Comparison of ENCODE assay signal across 14 mouse cellular contexts in the genomic region with DNA sequence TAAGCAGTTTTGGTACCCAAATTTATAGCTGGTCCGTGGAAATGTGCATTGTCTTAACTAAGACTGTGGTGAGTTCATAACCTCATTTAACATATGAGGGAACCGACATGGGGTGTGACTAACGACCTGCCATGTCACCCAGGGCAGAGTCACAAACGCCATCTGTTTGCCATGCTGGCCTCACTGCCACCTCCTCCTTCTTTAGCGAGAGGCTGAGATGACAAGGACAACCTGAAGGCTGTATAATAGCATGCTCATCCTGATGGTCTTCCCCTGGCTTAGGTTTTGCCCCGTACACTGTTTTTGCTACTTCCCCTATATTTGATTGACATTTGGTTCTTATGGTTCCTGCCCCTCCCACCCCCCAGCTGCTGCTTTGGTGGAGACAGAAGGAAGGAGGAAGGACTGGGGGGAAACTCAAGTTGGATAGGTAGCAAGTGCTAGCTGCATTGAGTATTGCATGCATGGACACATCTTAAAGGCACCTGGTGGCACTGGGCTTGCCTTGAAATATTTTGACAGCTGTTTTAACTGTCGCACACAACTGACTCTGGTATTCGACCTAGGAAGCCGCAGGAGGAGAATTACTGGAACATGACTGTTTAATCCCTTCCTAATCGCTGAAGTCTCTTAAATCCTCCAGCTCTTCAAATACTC. TPM values are rescaled to one million over a fixed set of nuclear protein-coding genes. Genes with fewer than 3 reads are reported as not detected.
DNase-seq lines count a peak whose midpoint lies in the region; ATAC-seq and TF ChIP-seq lines count a peak whose summit lies in the region.
"Had no signal": no experiment of that assay in that cellular context is flagged by ENCODE, and none has a peak within 500 bp of the region (broad histone marks: within the 10 kb centered on the region; RNA-seq: fewer than 3 reads in every experiment).

No protein-coding gene starts in this region.

- intact Hi-C loops in gastrocnemius, postnatal 14 days (cut with DNase I; ENCODE audit: low total_unique reads): no loop called here

- no peaks in the 10 kb centered on the region for H3K4me1 ChIP-seq in kidney, adult 2 months (ENCODE audit: control insufficient read depth, insufficient read depth, low read length)
- H3K4me1 ChIP-seq: liver, embryonic 13.5 days had no signal

- H3K27me3 ChIP-seq in kidney, adult 2 months (replicated peaks; ENCODE audit: control insufficient read depth, insufficient read depth, low read length): no peaks in the 10 kb centered on the region
- H3K27me3 ChIP-seq: liver, embryonic 13.5 days; midbrain, embryonic 13.5 days had no signal

- TF ChIP-seq POLR2A in kidney, adult 2 months (IDR thresholded peaks at IDR 0.05; ENCODE audit: low read depth, low read length): no peak

- H3K36me3 ChIP-seq in kidney, adult 2 months (ENCODE audit: control insufficient read depth, insufficient read depth, low read length): no peaks in the 10 kb centered on the region
- H3K36me3 ChIP-seq: liver, embryonic 13.5 days; midbrain, embryonic 13.5 days had no signal

- ATAC-seq in granulocyte monocyte progenitor cell, adult 5-6 weeks (replicated peaks; ENCODE audit: poor library complexity, severe bottlenecking): peak; percentile 95
- ATAC-seq: CD4-positive, CD25-positive, alpha-beta regulatory T cell, adult 4 months; forebrain, embryonic 14.5 days; midbrain, embryonic 13.5 days had no signal

- H3K4me3 ChIP-seq in kidney, adult 2 months (ENCODE audit: insufficient read depth, low read depth, low read length): no peak overlapping the region
- H3K4me3 ChIP-seq: liver, embryonic 13.5 days; midbrain, embryonic 13.5 days had no signal

- WGBS in kidney, adult 2 months: 42% methylated on average over 10 of the region's 10 CpGs

- peak; percentile 10 for DNase-seq in kidney, adult 2 months
- DNase-seq in kidney, postnatal 36 days: no peak
- DNase-seq in cerebellum, adult 11-12 months: peak; percentile 27
- DNase-seq in neural tube, embryonic 10.5 days (ENCODE audit: extremely low spot score, low spot score): peak; percentile 34
- no peak for DNase-seq in thymus, postnatal 0 days (ENCODE audit: low spot score)
- DNase-seq in layer of hippocampus, adult 8-10 months (ENCODE audit: low spot score in 2 of 2): no peak
- no peak for DNase-seq in gastrocnemius, postnatal 14 days
- DNase-seq: liver, embryonic 13.5 days; right cerebral cortex, adult 18-20 months had no signal

- no peak for TF ChIP-seq CTCF in kidney, adult 2 months (conservative IDR thresholded peaks at IDR 0.05; ENCODE audit: insufficient read depth, insufficient read length, low read depth, low read length)

- H3K27ac ChIP-seq in kidney, adult 2 months (ENCODE audit: insufficient read depth, low read depth, low read length): no peak overlapping the region
- H3K27ac ChIP-seq: liver, embryonic 13.5 days; midbrain, embryonic 13.5 days had no signal

RNA-seq across cellular contexts. Expression of gene Gm11096, which starts 17.2 kb away (rescaled TPM):
- not detected in 2 replicates for polyA plus RNA-seq in kidney, adult 2 months (2012; rRNA removed)
- not detected in 2 replicates for total RNA-seq in granulocyte monocyte progenitor cell, adult 5-6 weeks (2014; fragmentation: Nextera tagmentation)
- not detected in 2 replicates for total RNA-seq in granulocyte monocyte progenitor cell, adult 5-6 weeks (2017)
- polyA plus RNA-seq in thymus, postnatal 0 days (2015; fragmentation: Nextera tagmentation; extraction: Ambion mirVana): not detected in 2 replicates
- total RNA-seq in layer of hippocampus, adult 8-10 months (2022): not detected
- not detected for total RNA-seq in gastrocnemius, postnatal 14 days (2021)
- polyA plus RNA-seq: CD4-positive, CD25-positive, alpha-beta regulatory T cell, adult 4 months; forebrain, embryonic 14.5 days; heart, embryonic 11.5 days; liver, embryonic 13.5 days; midbrain, embryonic 13.5 days had no signal

Comparison
In these comparisons a context has a peak if more than half of its experiments do, and no peak if none do; other contexts are left out.
1. DNase-seq: peak in kidney, adult 2 months (single experiment), cerebellum, adult 11-12 months (single experiment) and neural tube, embryonic 10.5 days (single experiment); none in kidney, postnatal 36 days (0 of 2), thymus, postnatal 0 days (single experiment), layer of hippocampus, adult 8-10 months (0 of 2) and gastrocnemius, postnatal 14 days (single experiment).